Mouse (Mus musculus) T-cell, adult 2 months (primary cell): Measurements from ENCODE around the gene Foxp1.
A peak's percentile ranks its signal among the peaks of the same experiment; 100 is the strongest.

Experiments used
- DNase-seq: peaks from one replicate; pipeline ENCODE4 v3.0.0; 2022; ENCODE audit warnings: low spot score

The Foxp1 gene

DNA sequence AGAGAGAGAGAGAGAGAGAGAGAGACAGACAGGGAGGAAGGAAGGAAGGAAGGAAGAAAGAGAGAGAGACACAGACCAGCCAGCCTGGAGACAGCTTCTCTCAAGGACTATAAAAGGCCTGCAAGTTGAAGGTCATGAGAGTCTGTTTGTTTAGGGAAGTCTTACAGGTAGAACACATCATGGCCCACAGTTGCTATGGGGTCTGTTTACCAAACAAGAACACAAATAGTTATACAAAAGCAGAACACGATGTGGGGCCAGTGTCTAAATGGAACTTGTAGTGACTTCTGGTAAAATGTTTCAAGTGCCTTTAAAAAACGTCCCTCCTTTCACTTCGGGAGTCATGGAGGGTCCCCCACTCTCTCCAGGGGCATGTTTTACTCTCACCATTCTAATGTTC lies 529.3 kb downstream of the Foxp1 start:
- peak; percentile 33 for DNase-seq

DNA sequence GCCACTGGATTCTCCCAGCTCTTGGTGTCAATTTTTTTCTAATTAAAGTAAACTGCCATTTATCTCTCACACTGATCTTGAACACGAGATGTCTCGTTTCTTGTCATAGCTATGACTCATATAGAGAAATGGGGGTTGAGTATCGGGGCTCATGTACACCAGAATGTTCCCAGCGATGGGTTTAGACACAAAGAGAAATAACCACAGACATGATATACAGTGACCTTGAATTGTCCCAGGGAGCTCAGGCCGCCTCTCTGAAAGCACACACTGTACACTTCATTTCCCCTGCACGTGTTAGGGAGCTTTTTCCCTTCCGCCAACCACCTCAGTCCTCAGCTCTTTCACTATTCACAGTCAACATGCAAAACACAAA lies 529.8 kb downstream of the Foxp1 start:
- peak; percentile 32 for DNase-seq

DNA sequence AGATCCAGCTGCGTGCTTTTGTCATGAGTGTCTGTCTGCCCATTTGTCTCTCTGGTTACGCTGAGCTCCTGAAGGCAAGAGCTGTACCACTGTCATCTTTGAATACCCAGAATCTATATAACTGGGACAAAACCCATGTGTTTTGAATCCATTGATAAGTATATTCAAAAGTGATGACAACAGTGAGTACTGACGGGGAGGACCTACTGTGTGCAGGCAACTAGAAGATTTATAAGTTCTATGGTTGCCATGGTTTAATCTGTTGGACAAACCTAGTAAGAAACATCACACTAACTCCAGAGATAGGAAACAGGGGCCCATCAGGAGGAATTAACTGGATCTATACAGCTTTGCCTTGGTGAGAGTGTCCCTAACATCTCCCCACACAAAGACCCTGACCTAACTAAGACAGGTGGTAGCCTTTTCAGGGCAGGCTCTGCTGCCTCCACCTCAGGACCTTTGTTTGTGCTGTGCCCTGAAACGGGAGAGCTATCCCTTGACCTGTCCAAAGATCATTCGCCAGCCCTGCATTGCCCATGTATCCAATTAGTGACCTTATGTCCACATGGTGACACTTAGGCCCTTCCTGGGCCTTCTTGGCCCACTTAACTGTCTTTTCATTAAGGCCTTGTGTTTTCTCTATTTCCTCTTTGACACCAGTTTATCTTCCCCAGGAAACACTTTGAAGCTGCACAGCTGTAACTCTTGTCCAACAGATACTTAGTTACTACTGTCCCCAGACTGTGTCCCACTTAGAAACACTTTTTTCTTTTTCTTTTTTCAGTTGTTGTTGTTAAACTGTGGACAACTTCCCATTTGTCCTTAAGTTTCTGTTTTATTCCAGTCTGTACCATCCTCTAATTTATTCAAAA lies 530.4 kb downstream of the Foxp1 start:
- DNase-seq, result no peak

DNA sequence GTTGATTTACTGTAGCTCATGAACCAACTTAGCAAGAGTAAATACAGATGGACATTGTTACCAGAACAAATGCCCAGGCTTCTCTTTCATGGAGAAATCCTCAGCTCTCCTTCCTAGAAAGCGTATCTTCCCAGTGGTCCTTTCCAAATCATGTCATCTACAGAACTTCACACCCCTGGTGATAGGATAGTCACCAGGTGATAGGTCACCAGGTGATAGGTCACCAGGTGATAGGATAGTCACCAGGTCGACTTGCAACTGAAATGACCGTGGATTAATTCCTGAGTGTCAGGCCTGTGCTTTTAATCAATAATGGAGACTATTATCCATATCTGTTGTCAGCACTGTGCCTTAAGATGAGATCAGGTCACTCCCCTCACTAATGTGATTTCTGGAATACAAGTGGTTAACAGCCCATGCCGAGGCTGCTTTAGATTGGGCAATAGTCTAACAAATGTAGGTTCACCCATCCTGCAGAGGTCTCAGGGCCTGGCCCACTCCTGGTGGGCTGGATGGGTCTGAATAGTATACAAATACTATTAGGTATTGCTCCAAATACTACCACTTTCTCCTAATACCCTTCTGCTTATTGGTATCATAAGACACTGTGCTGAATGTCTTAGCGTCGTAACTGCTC lies 534.9 kb downstream of the Foxp1 start:
- DNase-seq, result no peak

DNA sequence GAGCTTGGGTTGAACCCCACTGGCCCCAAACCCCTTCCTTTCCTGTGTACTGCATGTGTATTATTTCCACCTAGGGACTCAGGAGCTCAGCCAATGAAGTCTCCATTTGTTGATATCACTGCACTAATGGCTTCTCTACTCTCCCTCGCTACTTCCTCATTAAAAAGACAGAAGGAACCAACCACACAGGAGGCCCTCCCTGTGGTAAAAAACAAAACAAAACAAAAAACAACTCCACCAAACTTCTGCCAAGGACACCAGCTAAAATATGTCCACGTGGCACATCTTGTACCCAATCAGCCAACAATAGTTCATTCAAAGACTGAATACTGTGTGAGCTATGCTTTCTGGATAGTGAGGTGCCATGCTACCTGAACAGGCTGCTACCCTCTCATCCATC lies 537.1 kb downstream of the Foxp1 start:
- DNase-seq, result no peak

DNA sequence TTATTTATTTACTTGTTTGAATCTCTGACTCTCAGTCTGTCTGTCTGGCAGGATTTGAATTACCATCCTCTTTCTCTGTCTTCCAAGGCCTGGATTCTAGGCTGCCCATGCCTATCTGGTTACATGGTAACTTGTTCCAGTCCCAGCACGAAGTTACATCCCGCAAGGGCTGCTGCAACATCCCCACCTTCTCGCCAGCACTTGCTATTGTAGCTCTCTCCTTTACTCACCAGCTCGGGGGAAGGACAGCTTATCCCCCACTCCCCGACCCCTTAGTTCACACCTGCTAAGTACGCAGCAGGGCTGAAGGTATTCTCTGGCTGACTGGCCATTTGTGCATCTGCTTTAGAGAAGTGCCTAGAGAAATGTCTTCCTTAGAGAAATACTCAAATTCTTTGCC lies 537.9 kb downstream of the Foxp1 start:
- no peak for DNase-seq

DNA sequence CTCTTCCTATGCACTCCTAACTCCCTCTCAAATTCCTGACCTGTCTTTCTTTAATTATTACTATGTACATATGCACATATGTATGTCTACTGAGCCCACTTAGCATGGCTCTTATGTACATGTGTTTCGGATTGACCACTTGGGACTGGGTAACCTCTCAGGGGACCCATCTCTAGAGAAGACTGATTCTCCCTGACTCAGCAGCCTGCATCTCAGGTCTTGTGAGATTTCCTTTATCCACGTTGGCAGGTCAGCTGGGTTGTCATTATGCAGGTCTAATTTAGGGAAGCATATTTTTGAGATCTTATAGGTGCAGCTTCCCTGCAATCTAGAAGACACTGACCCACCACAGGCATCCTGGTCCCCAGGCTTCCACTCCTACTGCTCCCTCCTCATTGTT lies 538.5 kb downstream of the Foxp1 start:
- DNase-seq, result no peak

DNA sequence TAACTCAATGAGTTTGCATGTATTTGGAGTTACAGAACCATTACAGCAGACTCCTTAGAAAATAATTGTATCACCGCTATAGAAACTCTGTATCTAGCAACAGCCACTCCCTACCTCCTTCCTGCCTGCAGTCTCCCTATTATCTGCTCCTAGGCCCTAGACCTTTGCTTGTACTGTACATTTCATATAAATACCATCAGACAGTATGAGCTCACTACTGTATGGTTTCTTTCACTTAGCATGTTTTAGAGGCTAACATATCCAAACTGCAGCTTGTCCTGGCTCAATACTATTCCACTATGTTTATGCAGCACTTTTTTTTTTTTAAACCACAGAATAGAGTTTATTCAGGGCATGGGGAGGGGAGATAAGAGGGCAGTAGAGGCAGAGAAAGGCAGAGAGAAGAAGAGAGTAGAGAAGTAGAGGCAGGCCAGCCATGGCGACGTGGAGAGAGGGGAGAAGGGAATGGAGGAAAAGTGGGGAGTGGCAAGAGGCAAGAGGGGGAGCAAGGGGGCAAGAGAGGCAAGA lies 539.1 kb downstream of the Foxp1 start:
- no peak for DNase-seq

DNA sequence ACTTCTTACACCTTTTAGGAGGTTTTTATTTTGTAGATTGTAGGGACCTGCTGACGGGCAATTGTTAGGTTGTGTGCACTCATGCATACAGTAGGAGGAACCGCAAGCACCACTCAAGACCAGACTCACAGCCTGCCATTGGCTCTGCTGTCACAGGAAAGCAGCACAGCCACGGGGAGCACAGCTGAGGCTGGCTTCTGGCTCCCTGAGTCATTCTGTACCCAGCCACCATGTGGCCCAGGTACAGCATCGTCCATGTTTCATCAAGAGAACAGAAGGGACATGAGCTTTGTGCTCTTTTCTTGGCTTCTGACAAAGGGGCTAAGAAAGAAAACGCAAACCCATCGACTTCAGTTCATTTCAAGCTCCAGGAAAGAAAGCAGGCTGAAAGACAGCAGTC lies 541.3 kb downstream of the Foxp1 start:
- no peak for DNase-seq

DNA sequence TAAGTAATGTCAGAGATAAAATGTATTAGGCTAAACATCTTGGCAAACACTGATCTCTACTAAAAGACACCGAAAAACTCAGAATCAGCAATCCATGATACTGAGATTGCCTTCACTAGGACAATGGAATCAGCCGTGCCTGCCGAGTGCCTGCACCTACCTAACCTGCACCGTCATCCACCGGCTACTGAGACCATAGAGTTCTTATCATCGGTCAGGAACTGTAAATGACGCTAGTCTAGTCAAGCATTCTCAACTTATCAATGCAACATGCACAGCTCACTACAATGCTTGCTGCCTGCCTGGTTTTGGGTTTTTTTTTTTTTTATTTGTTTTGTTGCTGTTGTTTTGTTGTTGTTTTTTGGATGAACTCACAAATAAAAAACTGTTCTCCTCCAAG lies 542.1 kb downstream of the Foxp1 start:
- DNase-seq, result no peak

DNA sequence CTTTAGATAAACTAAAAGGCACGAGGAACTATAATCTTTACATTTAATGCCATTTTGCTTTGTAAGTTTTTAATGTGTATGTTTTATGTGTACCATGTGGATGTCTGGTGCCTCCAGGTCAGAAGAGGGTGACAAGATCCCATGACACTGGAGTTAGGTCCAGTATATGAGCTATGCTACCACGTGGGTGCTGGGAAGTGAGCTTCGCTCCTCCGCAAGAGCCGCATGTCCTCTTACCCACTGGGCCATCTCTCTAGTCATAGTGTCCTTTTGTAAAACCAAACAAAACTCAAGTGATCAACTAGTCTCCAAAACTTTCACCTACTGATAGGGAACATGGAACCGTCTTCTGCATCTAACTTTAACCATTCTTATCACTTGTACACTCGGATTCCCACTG lies 542.5 kb downstream of the Foxp1 start:
- DNase-seq, result no peak

DNA sequence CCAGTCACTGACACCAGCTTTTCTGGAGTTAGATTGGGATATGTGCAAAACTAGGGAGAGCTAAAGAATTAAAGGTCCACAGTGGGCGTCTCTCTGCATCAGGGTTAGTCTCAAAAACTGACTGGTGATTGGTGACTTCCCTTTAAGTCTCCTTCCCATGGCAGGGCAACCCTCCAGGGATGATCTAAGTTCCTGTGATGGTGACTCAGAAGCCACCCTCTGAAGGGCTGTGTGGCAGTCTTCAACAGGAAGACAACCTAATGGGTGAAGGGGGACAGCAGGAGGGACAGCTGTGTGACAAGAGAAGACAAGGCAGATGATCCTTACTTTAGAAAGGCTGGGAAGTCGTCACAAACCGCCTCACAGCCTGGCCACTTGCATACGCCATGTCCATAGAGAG lies 544.7 kb downstream of the Foxp1 start:
- no peak for DNase-seq

DNA sequence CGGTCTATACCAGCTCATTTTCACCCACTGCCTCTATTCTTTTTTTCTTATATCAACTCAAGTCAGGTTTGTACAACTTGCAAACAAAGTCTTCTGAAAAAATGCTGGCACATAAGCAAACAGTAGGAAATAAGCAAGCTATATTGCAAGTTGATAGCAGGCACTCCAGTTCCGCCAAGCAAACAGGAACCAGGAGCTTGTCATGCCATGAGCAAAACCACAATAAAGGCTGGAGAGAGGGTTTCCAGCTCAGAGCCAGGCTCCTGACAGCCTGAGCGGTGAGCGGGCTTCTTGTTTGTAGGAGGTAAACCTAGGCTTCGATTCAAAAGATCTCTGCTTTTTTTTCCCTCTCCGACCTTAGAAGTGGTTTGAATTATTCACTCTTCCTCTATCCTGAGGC lies 546.6 kb downstream of the Foxp1 start:
- DNase-seq, result no peak

DNA sequence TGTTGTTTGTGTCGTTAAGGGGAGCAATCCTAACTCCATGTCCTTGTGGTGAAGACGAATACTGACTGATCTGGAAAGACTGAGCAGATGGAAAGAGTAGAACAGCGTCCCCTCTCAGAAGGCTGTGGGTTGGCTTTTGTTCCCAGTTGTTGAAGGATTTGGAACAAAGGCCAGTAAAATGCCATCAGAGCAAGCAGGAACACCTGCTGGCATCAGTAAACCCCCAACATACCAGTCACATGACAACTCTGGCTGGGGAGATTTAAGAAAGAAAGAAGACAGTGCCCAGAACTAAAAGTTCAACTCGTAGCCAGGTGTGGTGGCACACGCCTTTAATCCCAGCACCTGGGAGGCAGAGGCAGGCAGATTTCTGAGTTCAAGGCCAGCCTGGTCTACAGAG lies 549.1 kb downstream of the Foxp1 start:
- DNase-seq, result no peak

DNA sequence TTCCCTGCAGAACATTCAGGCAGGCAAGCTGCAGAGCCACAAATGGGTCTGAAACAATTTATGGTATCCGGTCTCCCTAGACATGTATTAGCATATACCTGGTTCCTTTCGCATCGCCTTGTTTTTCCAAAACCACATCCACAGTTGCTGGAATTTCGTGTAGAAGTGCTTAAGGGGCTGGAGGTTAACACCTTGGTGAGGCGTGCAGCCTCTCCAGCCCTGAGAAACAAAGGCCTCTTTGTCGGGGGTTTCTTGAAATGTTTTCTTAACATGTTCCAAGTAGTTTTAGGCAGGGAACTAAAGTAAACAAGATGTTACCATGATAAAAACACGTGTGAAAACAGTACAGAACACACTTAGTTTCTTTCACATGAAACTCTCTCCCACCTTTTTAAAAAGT lies 550.1 kb downstream of the Foxp1 start:
- no peak for DNase-seq

DNA sequence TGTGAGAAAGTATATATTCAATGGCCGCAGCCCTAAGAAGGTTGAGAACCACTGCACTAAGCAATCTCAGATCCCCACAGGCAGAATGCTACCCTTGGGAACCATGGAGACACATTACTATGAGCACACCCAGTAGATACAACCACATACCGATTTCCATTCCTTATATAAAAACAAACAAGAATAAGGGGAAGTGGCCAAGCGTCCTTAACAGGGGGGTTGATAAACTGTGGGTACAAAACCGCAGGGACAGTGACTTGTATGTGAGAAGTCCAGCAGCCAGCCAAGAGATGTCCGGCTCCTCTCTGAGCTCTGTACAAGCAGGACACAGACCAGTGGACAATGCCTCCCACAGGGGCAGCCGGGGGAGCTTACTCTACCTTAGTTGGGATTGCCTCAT lies 563.2 kb downstream of the Foxp1 start:
- DNase-seq, result no peak

DNA sequence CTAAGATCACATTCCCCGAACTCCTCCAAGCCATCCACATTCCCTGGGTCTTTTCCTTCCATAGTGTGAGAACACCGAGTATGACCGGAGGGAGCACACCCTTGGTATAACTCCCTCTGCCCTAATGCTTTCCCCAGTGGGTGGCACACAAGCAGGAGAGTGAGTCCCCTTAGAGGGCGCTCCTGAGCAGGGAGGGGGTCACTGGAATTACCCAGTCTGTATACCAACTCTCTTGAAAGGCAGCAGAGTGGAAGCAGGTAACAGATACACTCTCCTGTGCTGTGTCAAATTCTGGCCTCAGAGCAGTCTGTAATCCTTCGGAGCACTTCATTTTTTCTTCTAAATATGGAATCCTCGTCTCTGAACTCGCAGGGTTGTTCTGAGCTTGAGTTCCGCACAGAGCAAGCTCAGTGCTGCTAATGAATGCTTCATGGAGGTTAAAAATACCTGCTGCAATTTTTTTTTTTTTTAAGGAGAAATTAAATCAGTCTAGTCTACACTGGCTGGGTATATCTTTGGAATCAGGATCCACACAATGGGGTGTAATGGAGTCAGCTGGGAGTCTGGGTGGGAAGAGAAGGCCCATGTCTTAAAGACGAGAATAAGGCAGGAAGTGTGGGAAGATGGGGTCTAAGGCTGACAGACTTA lies 565.9 kb downstream of the Foxp1 start:
- DNase-seq, result peak; percentile 24

DNA sequence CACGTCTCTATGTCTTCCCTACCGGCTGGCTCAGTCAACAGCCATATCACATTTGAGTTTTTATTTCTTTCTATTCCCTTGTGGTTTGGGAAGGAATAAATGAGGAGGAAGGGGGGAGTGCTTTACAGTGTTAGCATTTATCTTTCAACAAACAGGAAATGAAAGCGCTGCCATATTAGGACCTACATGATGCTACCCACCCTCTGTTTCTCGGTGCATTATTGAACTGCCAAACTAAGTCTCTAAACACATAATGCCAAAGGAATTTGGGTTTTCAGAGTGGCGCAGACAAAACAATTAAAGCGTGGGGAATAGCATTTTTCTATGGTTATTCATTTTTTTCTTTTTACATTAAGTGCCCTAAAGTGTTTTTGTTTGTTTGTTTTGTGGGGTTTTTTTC lies 566.8 kb downstream of the Foxp1 start:
- no peak for DNase-seq

DNA sequence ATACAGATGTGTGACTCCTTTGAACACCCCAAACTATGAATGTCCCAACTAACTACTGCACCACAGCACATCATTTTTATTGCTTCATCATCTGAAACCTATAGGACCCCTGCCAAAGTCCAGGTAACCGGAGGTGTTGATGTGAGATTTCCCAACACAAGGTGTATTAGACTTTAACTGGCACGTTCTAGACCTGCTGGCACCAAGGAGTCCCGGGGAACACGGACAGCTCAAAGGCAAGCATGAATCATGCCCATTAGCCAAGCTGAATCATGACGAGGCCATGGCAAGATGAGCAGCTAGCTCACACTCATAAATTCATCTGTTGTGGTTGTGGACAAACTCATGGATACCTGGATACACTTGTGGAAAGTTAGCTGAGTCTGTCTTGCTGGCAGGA lies 568.1 kb downstream of the Foxp1 start:
- DNase-seq, result no peak

DNA sequence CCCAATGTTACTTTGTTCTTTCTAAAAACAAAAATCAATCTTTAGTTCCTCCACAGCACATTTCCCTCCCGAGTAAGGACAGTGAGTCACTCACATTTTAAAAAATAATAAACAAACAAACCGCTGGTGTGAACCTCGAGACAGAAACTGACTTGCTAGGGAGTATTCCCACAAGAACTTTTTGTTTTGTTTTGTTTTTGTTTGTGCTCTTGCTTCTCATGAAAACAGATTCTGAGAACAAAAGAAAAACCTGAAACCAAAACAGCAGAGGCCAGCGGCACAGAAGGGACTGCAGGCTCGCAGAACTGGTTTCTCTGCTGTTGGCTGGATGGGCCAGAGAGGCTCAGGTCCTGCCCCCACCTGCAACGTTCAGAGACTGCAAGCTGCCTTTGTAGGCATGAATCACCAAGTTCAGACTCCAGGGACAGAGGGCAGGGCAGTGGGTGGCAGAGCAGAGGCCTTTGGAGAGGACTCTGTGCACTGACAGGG lies 572.8 kb downstream of the Foxp1 start:
- no peak for DNase-seq

DNA sequence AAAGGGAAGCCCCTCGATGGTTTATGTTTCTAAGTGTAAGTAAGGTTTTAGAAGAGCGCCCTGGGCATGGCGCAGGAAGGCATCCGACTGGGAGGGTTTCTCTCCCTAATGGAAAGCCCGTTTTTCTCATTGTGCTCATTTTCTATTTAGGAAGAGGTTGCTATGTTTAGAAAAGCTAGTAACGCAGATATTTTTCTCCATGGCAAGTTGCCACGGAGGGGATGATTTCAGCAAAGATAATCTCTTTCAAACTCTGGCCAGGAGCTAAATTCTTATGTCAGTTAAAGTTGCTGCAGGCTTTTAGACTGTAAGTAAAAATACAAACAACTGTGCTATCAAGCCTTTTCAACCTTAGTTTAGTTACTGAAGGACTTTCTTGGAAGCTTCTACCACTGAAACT lies 573.2 kb downstream of the Foxp1 start:
- DNase-seq, result no peak

DNA sequence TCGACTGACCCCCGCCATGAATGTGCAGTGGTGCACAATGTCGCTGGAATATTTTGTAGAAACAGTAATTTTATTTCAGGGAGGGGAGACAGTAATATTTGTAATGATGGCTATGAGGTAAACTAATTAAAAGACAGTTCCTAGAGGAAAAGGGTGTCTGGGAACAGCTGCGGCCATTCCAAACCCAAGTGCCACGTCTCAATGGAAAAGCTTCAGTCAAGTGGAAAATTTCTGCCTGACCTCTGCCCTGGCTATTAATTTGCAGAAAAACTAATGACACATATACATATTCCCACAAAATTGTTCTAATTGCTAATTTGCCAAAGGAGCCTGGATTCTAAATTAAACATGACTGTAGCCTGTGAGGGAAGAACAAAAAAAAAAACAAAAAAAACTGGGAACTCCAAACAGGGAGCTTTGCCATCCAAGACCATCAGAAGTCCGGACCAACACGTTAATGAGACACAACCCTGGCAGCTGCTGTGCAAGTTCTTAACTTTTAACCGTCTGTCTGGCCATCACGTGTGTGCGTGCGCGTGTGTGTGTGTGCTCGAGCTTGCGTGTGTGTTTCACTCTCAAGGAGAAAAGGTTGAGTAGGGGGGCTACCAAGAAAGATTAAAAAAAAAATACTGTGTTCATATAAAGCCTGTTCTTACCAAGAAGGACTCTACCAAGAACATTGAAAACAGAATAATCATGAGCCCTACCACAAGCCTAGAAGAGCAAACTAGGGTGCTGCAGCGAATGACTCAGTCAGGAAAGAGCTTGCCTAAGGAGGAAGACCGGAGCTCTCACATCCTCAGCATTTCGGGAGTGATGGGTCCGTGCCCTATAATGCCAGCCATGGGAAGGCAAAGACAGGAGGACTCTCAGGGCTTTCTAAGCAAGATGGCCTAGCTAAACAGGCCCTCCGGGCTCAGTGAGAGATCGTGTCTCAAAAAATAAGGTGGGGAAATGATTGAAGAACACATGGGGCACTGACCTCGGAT lies 574.1 kb downstream of the Foxp1 start:
- DNase-seq, result no peak
